Mouse (Mus musculus) heart, adult 8-10 months (tissue): ENCODE data around the gene Setdb1. TPM values are rescaled to one million over a fixed set of nuclear protein-coding genes. Genes with fewer than 3 reads are reported as not detected.

ENCODE experiments used
- total RNA-seq, 4 experiments: library from RNA; stranded (reverse); gene quantifications; 2 replicates each; pipeline ENCODE4 v1.2.4; 2022

Gene Setdb1
- total RNA-seq, 4 experiments from 2014 or later, result 10.1 to 12.0 (median 10.4) TPM

Other genes starting within 250 kb of the Setdb1 start
- gene Vps72, start 246.2 kb downstream of the Setdb1 start, total RNA-seq, result 10 to 100 TPM; 27.9 to 35.3 (median 32.0) TPM
- gene Tmod4, start 232.7 kb downstream of the Setdb1 start, total RNA-seq, result 10 to 100 TPM; 35.7 to 43.4 (median 39.0) TPM
- 10 to 100 TPM; 29.0 to 39.4 (median 33.2) TPM for gene Scnm1, start 223.2 kb downstream of the Setdb1 start, total RNA-seq
- 1 to 10 TPM; 4.8 to 5.4 (median 5.0) TPM for gene Lysmd1, start 223.1 kb downstream of the Setdb1 start, total RNA-seq
- gene Tnfaip8l2, start 214.8 kb downstream of the Setdb1 start, total RNA-seq, result 1 to 10 TPM in 3 of 4 experiments, under 1 TPM in 1; 0.62 to 1.9 (median 1.5) TPM
- gene Sema6c, start 196.7 kb downstream of the Setdb1 start, total RNA-seq, result 1 to 10 TPM; 2.6 to 8.1 (median 5.5) TPM
- gene Gabpb2, start 139.3 kb downstream of the Setdb1 start, total RNA-seq, result 10 to 100 TPM; 12.2 to 13.9 (median 13.2) TPM
- 10 to 100 TPM; 17.0 to 22.8 (median 20.4) TPM for gene Cdc42se1, start 128.5 kb downstream of the Setdb1 start, total RNA-seq
- gene Mllt11, start 125.0 kb downstream of the Setdb1 start, total RNA-seq, result 10 to 100 TPM in 2 of 4 experiments, 1 to 10 TPM in 2; 5.5 to 11.3 (median 9.5) TPM
- not detected for gene Gm128, start 115.6 kb downstream of the Setdb1 start, total RNA-seq
- gene Bnipl, start 106.0 kb downstream of the Setdb1 start, total RNA-seq, result not detected
- 10 to 100 TPM; 19.5 to 23.8 (median 21.3) TPM for gene Mindy1, start 75.9 kb downstream of the Setdb1 start, total RNA-seq
- 10 to 100 TPM; 26.3 to 27.9 (median 27.2) TPM for gene Prune1, start 75.1 kb downstream of the Setdb1 start, total RNA-seq
- gene Anxa9, start 50.0 kb downstream of the Setdb1 start, total RNA-seq, result 1 to 10 TPM in 1 of 4 experiments, under 1 TPM in 2, not detected in 1; 0.52 to 1.5 (median 0.66) TPM
- 10 to 100 TPM; 30.6 to 35.5 (median 33.4) TPM for gene Cers2, start 42.4 kb downstream of the Setdb1 start, total RNA-seq
- gene 4930558C23Rik, start 45.6 kb upstream of the Setdb1 start, total RNA-seq, result not detected
- 10 to 100 TPM; 36.9 to 39.9 (median 39.1) TPM for gene Arnt, start 77.2 kb upstream of the Setdb1 start, total RNA-seq
- 1 to 10 TPM; 5.3 to 7.9 (median 6.6) TPM for gene Ctsk, start 142.1 kb upstream of the Setdb1 start, total RNA-seq
- 10 to 100 TPM in 2 of 4 experiments, 1 to 10 TPM in 2; 7.8 to 17.5 (median 10.0) TPM for gene Ctss, start 169.6 kb upstream of the Setdb1 start, total RNA-seq
- not detected for gene Hormad1, start 202.5 kb upstream of the Setdb1 start, total RNA-seq
- 10 to 100 TPM; 17.9 to 20.9 (median 19.6) TPM for gene Golph3l, start 231.7 kb upstream of the Setdb1 start, total RNA-seq